Mouse (Mus musculus) bone marrow, adult 2 months (tissue): ENCODE measurements around the gene Ttc1. TPM values are rescaled to one million over a fixed set of nuclear protein-coding genes. Genes with fewer than 3 reads are reported as not detected.

ENCODE experiments used
- H3K27ac ChIP-seq: fragments of 200-500 bp; 2 replicates; pipeline ENCODE4 v1.5.1; 2012; ENCODE audit warnings: low read depth, mild to moderate bottlenecking, control low read depth, inconsistent platforms, low read length; ENCODE audit not compliant: control insufficient read depth, poor library complexity, insufficient read depth
- H3K4me1 ChIP-seq: fragments of 200-500 bp; 2 replicates; pipeline ENCODE4 v1.6.1; 2011; ENCODE audit warnings: low read length; ENCODE audit not compliant: control insufficient read depth, insufficient read depth
- H3K4me3 ChIP-seq: fragments of 200-500 bp; replicated peaks from 2 replicates; pipeline ENCODE3; 2011; ENCODE audit warnings: mild to moderate bottlenecking, low read depth, low read length, control low read depth; ENCODE audit not compliant: control insufficient read depth
- CTCF ChIP-seq: fragments of 200-500 bp; IDR thresholded peaks from 2 replicates; pipeline ENCODE4 v1.5.1; 2011; ENCODE audit warnings: low read length, control low read depth; ENCODE audit not compliant: control insufficient read depth, insufficient read depth
- POLR2A ChIP-seq: fragments of 200-500 bp; IDR thresholded peaks from 2 replicates; pipeline ENCODE4 v1.6.1; 2011; ENCODE audit warnings: low read depth, mild to moderate bottlenecking, control low read depth, low read length, borderline replicate concordance; ENCODE audit not compliant: control insufficient read depth
- WGBS: fragments of 180-500 bp; shearing (Covaris S2); methylation state at CpG from one replicate; pipeline ENCODE4 v1.1.7; 2018; 5-methylcytosine and 5-hydroxymethylcytosine counted together
- polyA plus RNA-seq: library from polyadenylated mRNA; stranded (reverse); fragments of >200 nt; gene quantifications from 2 replicates; pipeline ENCODE4 v1.2.4, GENCODE M21; 2011; ENCODE audit warnings: low replicate concordance; ENCODE audit not compliant: missing spikeins, insufficient read depth, insufficient read length

Gene Ttc1
- polyA plus RNA-seq, 1 experiment, result 26.4 TPM

- no peak overlapping the region for H3K4me3 ChIP-seq
- TF ChIP-seq POLR2A, result no peak
- TF ChIP-seq CTCF, result no peak
- no peak overlapping the region for H3K27ac ChIP-seq
- no peaks in the 10 kb centered on the region for H3K4me1 ChIP-seq
- WGBS, result 93% methylated on average over 4 of the region's 4 CpGs
Measured at GRCm38 (mm10) chr11:43696623-43697022, 51.2 kb downstream of the Ttc1 start.

GRCm38 (mm10) chr11:43688850-43689249 is 59.0 kb downstream of the Ttc1 start:
- 100% methylated on average over 1 of the region's 1 CpGs for WGBS
- TF ChIP-seq CTCF (no peak), POLR2A (no peak)

GRCm38 (mm10) chr11:43682415-43683217 is 65.2 kb downstream of the Ttc1 start:
- under 1% methylated on average over 72 of the region's 72 CpGs for WGBS
- TF ChIP-seq CTCF (no peak), POLR2A (no peak)
- H3K27ac ChIP-seq, result peak overlapping the region; percentile 91

More at GRCm38 (mm10) chr11:43688850-43689249, 59.0 kb downstream of the Ttc1 start:
- Histone ChIP-seq H3K4me3 (no peak overlapping the region), H3K4me1 (no peaks in the 10 kb centered on the region; the same call in 1 of the 2 replicates), H3K27ac (no peak overlapping the region)

GRCm38 (mm10) chr11:43681472-43682414 is 66.1 kb downstream of the Ttc1 start, which contains the start of gene Pwwp2a:
TSS of gene Pwwp2a (plus strand) at chr11:43681998.
- no peak for TF ChIP-seq CTCF
- peak; percentile 73; the same call in 1 of the 2 replicates for TF ChIP-seq POLR2A
- H3K4me3 ChIP-seq, result peak within 1 kb of the TSS; percentile 99
- peak within 1 kb of the TSS; percentile 91 for H3K27ac ChIP-seq
- H3K4me1 ChIP-seq, result no peaks in the 10 kb centered on the region; the same call in 1 of the 2 replicates
- 3% methylated on average over 80 of the region's 87 CpGs for WGBS

More at GRCm38 (mm10) chr11:43682415-43683217, 65.2 kb downstream of the Ttc1 start:
- Histone ChIP-seq H3K4me1 (no peaks in the 10 kb centered on the region; the same call in 1 of the 2 replicates), H3K4me3 (peak overlapping the region; percentile 99)

Other genes starting within 250 kb of the Ttc1 start
- 0.57 and 0.61 TPM in 2 replicates for gene Ccnjl, start 219.2 kb downstream of the Ttc1 start, polyA plus RNA-seq
- gene 4933415A04Rik, start 161.0 kb downstream of the Ttc1 start, polyA plus RNA-seq, result 1.1 and 3.2 TPM in 2 replicates
- gene Fabp6, start 146.5 kb downstream of the Ttc1 start, polyA plus RNA-seq, result not detected in 2 replicates
- 20.0 and 24.9 TPM in 2 replicates for gene Pwwp2a, start 66.0 kb downstream of the Ttc1 start, polyA plus RNA-seq
- not detected in 2 replicates for gene Adra1b, start 153.2 kb upstream of the Ttc1 start, polyA plus RNA-seq